Comparison of ENCODE assay signal across 19 mouse cellular contexts in the genomic region with DNA sequence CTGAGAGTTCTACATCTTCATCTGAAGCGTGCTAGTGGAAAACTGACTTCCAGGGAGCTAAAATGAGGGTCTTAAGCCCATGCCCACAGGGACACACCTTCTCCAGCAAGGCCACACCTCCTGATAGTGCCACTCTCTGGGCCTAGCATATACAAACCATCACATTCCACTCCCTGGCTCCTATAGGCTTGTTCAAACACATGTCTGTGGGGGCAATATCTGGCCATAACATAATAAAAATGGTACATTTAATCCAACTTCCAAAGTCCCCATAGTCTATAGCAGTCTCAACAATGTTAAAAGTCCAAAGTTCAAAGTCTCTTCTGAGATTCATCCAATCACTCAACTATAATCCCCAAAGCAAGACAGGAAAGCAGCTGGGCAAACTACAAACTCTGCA. TPM values are rescaled to one million over a fixed set of nuclear protein-coding genes. Genes with fewer than 3 reads are reported as not detected.
"Had no signal": no experiment of that assay in that cellular context is flagged by ENCODE, and none has a peak within 500 bp of the region (broad histone marks: within the 10 kb centered on the region; RNA-seq: fewer than 3 reads in every experiment).

No protein-coding gene starts in this region.

- H3K4me2 ChIP-seq: lung, embryonic 14.5 days; midbrain, embryonic 12.5 days; neural tube, embryonic 13.5 days; neural tube, embryonic 15.5 days had no signal

- H3K27ac ChIP-seq: midbrain, embryonic 10.5 days; midbrain, embryonic 12.5 days; neural tube, embryonic 13.5 days; neural tube, embryonic 15.5 days had no signal

- DNase-seq: lung, adult 18-20 months; lung, embryonic 14.5 days; lung, postnatal 10 days; lung, postnatal 4 days; midbrain, embryonic 14.5 days; right cerebral cortex, postnatal 14 days; spleen, adult 18-20 months; thymus, adult 18-20 months; thymus, postnatal 14 days; thymus, postnatal 36 days had no signal

- ATAC-seq: midbrain, embryonic 16.5 days had no signal

- H3K9me3 ChIP-seq: midbrain, embryonic 10.5 days; midbrain, embryonic 12.5 days; neural tube, embryonic 13.5 days; neural tube, embryonic 15.5 days had no signal

- H3K4me3 ChIP-seq: midbrain, embryonic 10.5 days; midbrain, embryonic 12.5 days; myocyte; neural tube, embryonic 13.5 days; neural tube, embryonic 15.5 days had no signal

- H3K27me3 ChIP-seq: midbrain, embryonic 12.5 days; neural tube, embryonic 13.5 days; neural tube, embryonic 15.5 days had no signal

- H3K9ac ChIP-seq: lung, embryonic 14.5 days; midbrain, embryonic 12.5 days; neural tube, embryonic 13.5 days; neural tube, embryonic 15.5 days had no signal

RNA-seq across cellular contexts. Expression of a gene that starts 36.0 kb away (rescaled TPM):
- total RNA-seq: megakaryocyte, adult 5-6 weeks; megakaryocyte-erythroid progenitor cell, adult 5-6 weeks had no signal
- polyA plus RNA-seq: liver, embryonic 16.5 days; myocyte had no signal
